Comparison of ENCODE assay signal across 19 mouse cellular contexts in genomic region chr9:73555354-73555753, GRCm38 (mm10).
A peak's percentile ranks its signal among the peaks of the same experiment; 100 is the strongest.
DNase-seq lines count a peak whose midpoint lies in the region; ATAC-seq and TF ChIP-seq lines count a peak whose summit lies in the region.
"Had no signal": no experiment of that assay in that cellular context is flagged by ENCODE, and none has a peak within 500 bp of the region (broad histone marks: within the 10 kb centered on the region; RNA-seq: fewer than 3 reads in every experiment).

No protein-coding gene starts in this region.

- 68% methylated on average over 6 of the region's 6 CpGs for WGBS in heart, adult 2 months
- WGBS in heart, embryonic 12.5 days = 84% methylated on average over 6 of the region's 6 CpGs
- whole genome bisulfite sequencing in neural tube, embryonic 15.5 days = 76% methylated on average over 6 of the region's 6 CpGs
- 62% methylated on average over 6 of the region's 6 CpGs for WGBS in stomach, postnatal 0 days

- no peak overlapping the region for H3K9ac ChIP-seq in heart, adult 2 months (ENCODE audit: low read depth, low read length)
- no peak overlapping the region for H3K9ac ChIP-seq in heart, embryonic 12.5 days
- no peak overlapping the region for H3K9ac ChIP-seq in neural tube, embryonic 15.5 days (replicated peaks)
- no peak overlapping the region; the same call in 1 of the 2 replicates for H3K9ac ChIP-seq in stomach, postnatal 0 days (ENCODE audit: low read length)
- H3K9ac ChIP-seq: hindbrain, embryonic 13.5 days; kidney, embryonic 15.5 days; liver, embryonic 15.5 days; neural tube, embryonic 13.5 days had no signal

- no peak for TF ChIP-seq CTCF in heart, adult 2 months (IDR thresholded peaks at IDR 0.05)
- TF ChIP-seq CTCF in stomach, postnatal 0 days (IDR thresholded peaks at IDR 0.05; ENCODE audit: low read depth) = no peak

- TF ChIP-seq POLR2A in heart, adult 2 months (IDR thresholded peaks at IDR 0.05; ENCODE audit: insufficient read depth, low read depth, low read length) = no peak

- no peaks in the 10 kb centered on the region for H3K4me1 ChIP-seq in heart, adult 2 months (ENCODE audit: control insufficient read depth, insufficient read depth, low read length)
- H3K4me1 ChIP-seq in heart, embryonic 12.5 days (replicated peaks) = peaks cover 13% of the 10 kb centered on the region
- H3K4me1 ChIP-seq in neural tube, embryonic 15.5 days = no peaks in the 10 kb centered on the region; the same call in 1 of the 2 replicates
- H3K4me1 ChIP-seq in stomach, postnatal 0 days (replicated peaks; ENCODE audit: control insufficient read depth, insufficient read depth) = no peaks in the 10 kb centered on the region
- H3K4me1 ChIP-seq: forebrain, embryonic 10.5 days; hindbrain, embryonic 13.5 days; liver, embryonic 15.5 days; megakaryocyte, embryonic 14.5 days; neural tube, embryonic 13.5 days had no signal

- no peaks in the 10 kb centered on the region for H3K27me3 ChIP-seq in heart, adult 2 months (ENCODE audit: control insufficient read depth, insufficient read depth, low read length)
- H3K27me3 ChIP-seq in heart, embryonic 12.5 days (replicated peaks) = no peaks in the 10 kb centered on the region
- H3K27me3 ChIP-seq in neural tube, embryonic 15.5 days (replicated peaks) = no peaks in the 10 kb centered on the region
- H3K27me3 ChIP-seq in stomach, postnatal 0 days (ENCODE audit: control insufficient read depth, insufficient read depth, low read length) = no peaks in the 10 kb centered on the region
- H3K27me3 ChIP-seq: hindbrain, embryonic 13.5 days; kidney, embryonic 15.5 days; liver, embryonic 15.5 days; megakaryocyte, embryonic 14.5 days; neural tube, embryonic 13.5 days had no signal

- no peak for TF ChIP-seq EP300 in heart, adult 2 months (IDR thresholded peaks at IDR 0.05; ENCODE audit: insufficient read depth, low read depth, low read length)
- no peak for TF ChIP-seq EP300 in stomach, postnatal 0 days (optimal IDR thresholded peaks at IDR 0.05)

- H3K4me2 ChIP-seq in heart, embryonic 12.5 days = no peak overlapping the region
- H3K4me2 ChIP-seq in neural tube, embryonic 15.5 days = no peak overlapping the region
- H3K4me2 ChIP-seq in stomach, postnatal 0 days (replicated peaks; ENCODE audit: low read depth) = no peak overlapping the region
- H3K4me2 ChIP-seq: hindbrain, embryonic 13.5 days; kidney, embryonic 15.5 days; liver, embryonic 15.5 days; neural tube, embryonic 13.5 days had no signal

- H3K27ac ChIP-seq in heart, adult 2 months = no peak overlapping the region
- H3K27ac ChIP-seq in heart, embryonic 12.5 days (ENCODE audit: poor library complexity, severe bottlenecking) = no peak overlapping the region
- H3K27ac ChIP-seq in neural tube, embryonic 15.5 days (replicated peaks) = no peak overlapping the region
- no peak overlapping the region for H3K27ac ChIP-seq in stomach, postnatal 0 days (replicated peaks)
- H3K27ac ChIP-seq: forebrain, embryonic 10.5 days; hindbrain, embryonic 13.5 days; kidney, embryonic 15.5 days; layer of hippocampus, adult 2 months; liver, embryonic 15.5 days; neural tube, embryonic 13.5 days had no signal

- H3K36me3 ChIP-seq in heart, adult 2 months (ENCODE audit: control insufficient read depth, insufficient read depth, low read length) = no peaks in the 10 kb centered on the region
- H3K36me3 ChIP-seq in heart, embryonic 12.5 days = no peaks in the 10 kb centered on the region
- H3K36me3 ChIP-seq in neural tube, embryonic 15.5 days = no peaks in the 10 kb centered on the region
- no peaks in the 10 kb centered on the region for H3K36me3 ChIP-seq in stomach, postnatal 0 days (ENCODE audit: control insufficient read depth, insufficient read depth, low read length)
- H3K36me3 ChIP-seq: forebrain, embryonic 10.5 days; hindbrain, embryonic 13.5 days; kidney, embryonic 15.5 days; liver, embryonic 15.5 days; neural tube, embryonic 13.5 days had no signal

- no peak overlapping the region for H3K4me3 ChIP-seq in heart, adult 2 months
- H3K4me3 ChIP-seq in heart, embryonic 12.5 days = no peak overlapping the region
- no peak overlapping the region for H3K4me3 ChIP-seq in neural tube, embryonic 15.5 days (replicated peaks)
- H3K4me3 ChIP-seq in stomach, postnatal 0 days (ENCODE audit: low read depth, low read length) = no peak overlapping the region
- H3K4me3 ChIP-seq: forebrain, embryonic 10.5 days; hindbrain, embryonic 13.5 days; kidney, embryonic 15.5 days; layer of hippocampus, adult 2 months; liver, embryonic 15.5 days; megakaryocyte, embryonic 14.5 days; neural tube, embryonic 13.5 days had no signal

- H3K9me3 ChIP-seq in heart, embryonic 12.5 days (replicated peaks) = peaks cover 4% of the 10 kb centered on the region
- H3K9me3 ChIP-seq in neural tube, embryonic 15.5 days (replicated peaks) = no peaks in the 10 kb centered on the region
- H3K9me3 ChIP-seq in stomach, postnatal 0 days (ENCODE audit: control insufficient read depth, low read length) = no peaks in the 10 kb centered on the region
- H3K9me3 ChIP-seq: forebrain, embryonic 10.5 days; hindbrain, embryonic 13.5 days; kidney, embryonic 15.5 days; liver, embryonic 15.5 days; megakaryocyte, embryonic 14.5 days; neural tube, embryonic 13.5 days had no signal

- H3K79me2 ChIP-seq in heart, adult 2 months (replicated peaks; ENCODE audit: control insufficient read depth, insufficient read depth, low read length) = no peaks in the 10 kb centered on the region

- peak; percentile 28 to 39 for DNase-seq in heart, adult 2 months
- peak; percentile 4 for DNase-seq in NIH3T3 (ENCODE audit: low read depth)
- peak; percentile 46 to 59 for DNase-seq in heart, postnatal 10 days
- peak; percentile 15 for DNase-seq in lung, postnatal 14 days
- no peak for DNase-seq in stomach, postnatal 0 days (ENCODE audit: low spot score)
- DNase-seq: B cell, adult 2 months; cerebellum, adult 8-10 months; midbrain, embryonic 14.5 days; thymus, adult 2 months had no signal

- intact Hi-C loops in heart, adult 2 months (cut with DNase I) = no loop called here
- intact Hi-C loops in heart, postnatal 10 days (cut with DNase I) = no loop called here

- no peak for ATAC-seq in heart, embryonic 12.5 days (ENCODE audit: insufficient number of reproducible peaks, low FRiP score)
- no peak for ATAC-seq in neural tube, embryonic 15.5 days (ENCODE audit: low FRiP score)
- no peak for ATAC-seq in stomach, postnatal 0 days (ENCODE audit: low FRiP score, low TSS enrichment)
- ATAC-seq: inflammation-experienced regulatory T-cells, adult 6 months had no signal
